Mouse (Mus musculus): ENCODE data around the gene Acbd3. TPM values are rescaled to one million over a fixed set of nuclear protein-coding genes. Genes with fewer than 3 reads are reported as not detected.

The Acbd3 gene
- polyA plus RNA-seq (2012; rRNA removed) (6.4 and 9.8 TPM in 2 replicates), polyA plus RNA-seq (2014; fragmentation: Nextera tagmentation; extraction: Ambion mirVana) (7.2 and 8.2 TPM in 2 replicates)

DNA sequence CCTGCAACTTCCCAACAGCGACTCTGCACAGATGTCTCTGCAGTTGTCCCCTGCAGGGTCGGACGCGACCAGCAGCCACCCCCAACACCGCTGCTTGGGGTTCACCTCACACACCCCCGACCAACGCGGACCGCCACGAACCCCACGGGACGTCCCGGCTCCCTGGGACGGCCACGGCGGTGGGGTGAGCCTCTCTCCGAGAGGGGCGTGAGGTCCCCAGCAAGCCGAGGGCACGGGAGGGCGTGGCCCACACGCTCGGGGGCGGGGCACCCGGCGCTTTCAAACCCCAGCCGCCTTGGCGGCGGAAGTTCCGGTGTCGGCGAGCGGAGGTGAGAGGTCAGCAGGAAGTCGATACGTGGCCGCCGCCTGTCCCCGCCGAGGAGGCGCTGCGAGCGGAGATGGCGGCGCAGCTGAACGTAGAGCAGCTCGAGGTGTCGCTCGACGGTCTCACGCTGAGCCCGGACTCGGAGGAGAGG, at the start of gene Acbd3:
Gene Acbd3, plus strand, starts transcription at position 340 of the 476 bp plus-strand sequence.
- WGBS (ENCODE audit: insufficient replicate concordance), result under 1% methylated on average over 52 of the region's 52 CpGs
- H3K9me3 ChIP-seq (ENCODE audit: control insufficient read depth, low read length), result no peaks in the 10 kb centered on the region
- H3K27me3 ChIP-seq (ENCODE audit: control insufficient read depth, insufficient read depth, low read length), result no peaks in the 10 kb centered on the region
- TF ChIP-seq CTCF (IDR thresholded peaks at IDR 0.05; ENCODE audit: low read depth) (peak; percentile 37), EP300 (IDR thresholded peaks at IDR 0.05; ENCODE audit: low read depth) (no peak)
- peak within 1 kb of the TSS; percentile 81 to 97 for H3K4me3 ChIP-seq (ENCODE audit: insufficient read depth in 1 of 2, low read depth in 2 of 2, low read length in 2 of 2)
- H3K4me1 ChIP-seq (replicated peaks; ENCODE audit: control insufficient read depth in 2 of 2, insufficient read depth in 2 of 2, low read length in 1 of 2), result peaks cover 40 to 44% of the 10 kb centered on the region in 2 experiments
- H3K27ac ChIP-seq, result peak within 1 kb of the TSS; percentile 78
- H3K36me3 ChIP-seq (replicated peaks; ENCODE audit: control insufficient read depth, insufficient read depth, low read depth), result no peaks in the 10 kb centered on the region
- peak; percentile 83 to 86 (median 85) for DNase-seq (ENCODE audit: low read depth in 3 of 3, low spot score in 3 of 3)
- H3K9ac ChIP-seq (replicated peaks), result peak within 1 kb of the TSS; percentile 87
- H3K4me2 ChIP-seq (ENCODE audit: low read depth), result peak within 1 kb of the TSS; percentile 98
- peak; percentile 89 for ATAC-seq (ENCODE audit: insufficient read depth)

- no peak overlapping the region for H3K4me2 ChIP-seq (ENCODE audit: low read depth)
- no peak for DNase-seq (ENCODE audit: low read depth in 3 of 3, low spot score in 3 of 3)
- WGBS (ENCODE audit: insufficient replicate concordance), result 79% methylated on average over 7 of the region's 7 CpGs
- H3K9ac ChIP-seq (replicated peaks), result no peak overlapping the region
- H3K9me3 ChIP-seq (ENCODE audit: control insufficient read depth, low read length), result no peaks in the 10 kb centered on the region
- no peak for ATAC-seq (ENCODE audit: insufficient read depth)
- peaks cover 15% of the 10 kb centered on the region for H3K27me3 ChIP-seq (ENCODE audit: control insufficient read depth, insufficient read depth, low read length)
- H3K4me3 ChIP-seq (ENCODE audit: insufficient read depth in 1 of 2, low read depth in 2 of 2, low read length in 2 of 2), result no peak overlapping the region
- TF ChIP-seq EP300 (IDR thresholded peaks at IDR 0.05; ENCODE audit: low read depth) (no peak), CTCF (IDR thresholded peaks at IDR 0.05; ENCODE audit: low read depth) (no peak)
- no peaks in the 10 kb centered on the region for H3K4me1 ChIP-seq (replicated peaks; ENCODE audit: control insufficient read depth in 2 of 2, insufficient read depth in 2 of 2, low read length in 1 of 2)
- peaks cover 25% of the 10 kb centered on the region for H3K36me3 ChIP-seq (replicated peaks; ENCODE audit: control insufficient read depth, insufficient read depth, low read depth)
- no peak overlapping the region for H3K27ac ChIP-seq
These were observed 34.6 kb upstream of the Acbd3 start for GRCm38 (mm10) chr1:180691284-180691683.

DNA sequence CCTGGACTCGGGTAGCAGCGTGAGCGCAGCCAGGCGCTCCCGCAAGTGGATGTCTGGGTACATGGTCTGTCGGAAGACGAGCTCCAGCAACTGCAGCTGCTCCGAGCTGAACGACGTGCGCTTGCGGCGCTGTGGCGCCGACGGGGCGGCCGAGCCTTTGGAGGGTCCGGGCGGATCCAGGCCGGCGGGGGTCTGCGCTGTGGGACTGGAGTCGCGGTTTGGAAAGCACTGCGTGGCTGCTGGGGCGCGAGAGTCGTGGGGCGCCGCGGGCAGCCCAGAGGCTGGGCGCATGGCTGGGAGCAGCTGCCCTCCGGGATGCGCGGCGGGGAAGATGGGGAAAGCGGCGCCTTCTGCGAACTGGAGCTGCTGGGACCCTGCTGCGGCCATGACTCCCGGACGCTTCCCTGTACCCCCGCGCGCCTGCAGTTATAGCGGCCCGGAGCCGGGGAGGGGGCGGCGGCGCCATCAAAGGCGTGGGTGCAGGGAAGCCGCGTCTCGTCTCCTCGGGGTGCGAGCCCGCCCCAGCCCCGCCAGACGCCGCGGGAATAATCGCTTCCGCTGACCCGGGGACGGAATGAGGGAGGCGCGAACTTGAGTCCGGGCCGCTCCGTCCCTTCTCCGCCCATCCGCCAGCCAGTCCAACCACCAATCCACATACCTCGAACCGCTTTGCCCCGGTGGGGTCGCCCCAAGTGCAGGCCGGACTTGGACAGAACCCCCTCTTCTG, 29.1 kb upstream of the Acbd3 start, which contains the start of gene Mixl1:
Gene Mixl1, minus strand, starts transcription at position 409 of the 727 bp plus-strand sequence.
- 2% methylated on average over 73 of the region's 79 CpGs for WGBS (ENCODE audit: insufficient replicate concordance)
- no peak for ATAC-seq (ENCODE audit: insufficient read depth)

GRCm38 (mm10) chr1:180698063-180698462, 27.8 kb upstream of the Acbd3 start:
- Histone ChIP-seq H3K9ac (replicated peaks) (no peak overlapping the region), H3K4me1 (replicated peaks; ENCODE audit: control insufficient read depth in 2 of 2, insufficient read depth in 2 of 2, low read length in 1 of 2) (0 out of 4 replicates have a peak, but pooled peaks cover 0 to 2% of the 10 kb centered on the region in 2 experiments)

More for the DNA sequence above, 29.1 kb upstream of the Acbd3 start, which contains the start of gene Mixl1:
- H3K4me3 ChIP-seq (ENCODE audit: insufficient read depth in 1 of 2, low read depth in 2 of 2, low read length in 2 of 2), result peak within 1 kb of the TSS in 1 of 2 experiments; percentile 29; a peak in 2 of 4 replicates
- H3K9me3 ChIP-seq (ENCODE audit: control insufficient read depth, low read length), result no peaks in the 10 kb centered on the region
- H3K4me2 ChIP-seq (ENCODE audit: low read depth), result peak within 1 kb of the TSS; percentile 47
- H3K9ac ChIP-seq (replicated peaks), result no peak within 1 kb of the TSS
- 0 out of 4 replicates have a peak, but pooled peaks cover 0 to 2% of the 10 kb centered on the region in 2 experiments for H3K4me1 ChIP-seq (replicated peaks; ENCODE audit: control insufficient read depth in 2 of 2, insufficient read depth in 2 of 2, low read length in 1 of 2)
- no peaks in the 10 kb centered on the region for H3K36me3 ChIP-seq (replicated peaks; ENCODE audit: control insufficient read depth, insufficient read depth, low read depth)
- H3K27me3 ChIP-seq (ENCODE audit: control insufficient read depth, insufficient read depth, low read length), result peaks cover 43% of the 10 kb centered on the region
- DNase-seq (ENCODE audit: low read depth in 3 of 3, low spot score in 3 of 3), result no peak
- TF ChIP-seq CTCF (IDR thresholded peaks at IDR 0.05; ENCODE audit: low read depth), result no peak
- no peak for TF ChIP-seq EP300 (IDR thresholded peaks at IDR 0.05; ENCODE audit: low read depth)
- no peak within 1 kb of the TSS for H3K27ac ChIP-seq

GRCm38 (mm10) chr1:180703400-180703799, 22.4 kb upstream of the Acbd3 start:
- TF ChIP-seq EP300 (IDR thresholded peaks at IDR 0.05; ENCODE audit: low read depth) (no peak), CTCF (IDR thresholded peaks at IDR 0.05; ENCODE audit: low read depth) (no peak)
- Histone ChIP-seq H3K27ac (no peak overlapping the region), H3K27me3 (ENCODE audit: control insufficient read depth, insufficient read depth, low read length) (peaks cover 9% of the 10 kb centered on the region), H3K4me3 (ENCODE audit: insufficient read depth in 1 of 2, low read depth in 2 of 2, low read length in 2 of 2) (no peak overlapping the region), H3K4me1 (replicated peaks; ENCODE audit: control insufficient read depth in 2 of 2, insufficient read depth in 2 of 2, low read length in 1 of 2) (no peaks in the 10 kb centered on the region; a peak in 2 of 4 replicates), H3K9ac (replicated peaks) (no peak overlapping the region), H3K9me3 (ENCODE audit: control insufficient read depth, low read length) (no peaks in the 10 kb centered on the region), H3K4me2 (ENCODE audit: low read depth) (no peak overlapping the region), H3K36me3 (replicated peaks; ENCODE audit: control insufficient read depth, insufficient read depth, low read depth) (no peaks in the 10 kb centered on the region)
- 34% methylated on average over 6 of the region's 6 CpGs for WGBS (ENCODE audit: insufficient replicate concordance)
- ATAC-seq (ENCODE audit: insufficient read depth) (no peak), DNase-seq (ENCODE audit: low read depth in 3 of 3, low spot score in 3 of 3) (no peak)

More at GRCm38 (mm10) chr1:180698063-180698462, 27.8 kb upstream of the Acbd3 start:
- Histone ChIP-seq H3K4me3 (ENCODE audit: insufficient read depth in 1 of 2, low read depth in 2 of 2, low read length in 2 of 2) (no peak overlapping the region), H3K27me3 (ENCODE audit: control insufficient read depth, insufficient read depth, low read length) (peaks cover 43% of the 10 kb centered on the region), H3K9me3 (ENCODE audit: control insufficient read depth, low read length) (no peaks in the 10 kb centered on the region), H3K27ac (no peak overlapping the region), H3K4me2 (ENCODE audit: low read depth) (no peak overlapping the region), H3K36me3 (replicated peaks; ENCODE audit: control insufficient read depth, insufficient read depth, low read depth) (no peaks in the 10 kb centered on the region)
- no peak for ATAC-seq (ENCODE audit: insufficient read depth)
- 27% methylated on average over 5 of the region's 5 CpGs for WGBS (ENCODE audit: insufficient replicate concordance)
- no peak for TF ChIP-seq CTCF (IDR thresholded peaks at IDR 0.05; ENCODE audit: low read depth)
- no peak for TF ChIP-seq EP300 (IDR thresholded peaks at IDR 0.05; ENCODE audit: low read depth)
- DNase-seq (ENCODE audit: low read depth in 3 of 3, low spot score in 3 of 3), result no peak
